Mouse (Mus musculus) urinary bladder, adult 2 months (tissue): ENCODE measurements around the gene Fam114a2. TPM values are rescaled to one million over a fixed set of nuclear protein-coding genes. Genes with fewer than 3 reads are reported as not detected.
A peak's percentile ranks its signal among the peaks of the same experiment; 100 is the strongest.

Source experiments
- DNase-seq: peaks from one replicate; pipeline ENCODE4 v3.0.0; 2022; ENCODE audit warnings: low spot score
- polyA plus RNA-seq: library from polyadenylated mRNA; depleted of rRNA; stranded (reverse); fragments of >200 nt; gene quantifications from 2 replicates; pipeline ENCODE4 v1.2.3, GENCODE M21; 2012

Gene Fam114a2
- polyA plus RNA-seq, 1 experiment = 58.6 TPM

DNA sequence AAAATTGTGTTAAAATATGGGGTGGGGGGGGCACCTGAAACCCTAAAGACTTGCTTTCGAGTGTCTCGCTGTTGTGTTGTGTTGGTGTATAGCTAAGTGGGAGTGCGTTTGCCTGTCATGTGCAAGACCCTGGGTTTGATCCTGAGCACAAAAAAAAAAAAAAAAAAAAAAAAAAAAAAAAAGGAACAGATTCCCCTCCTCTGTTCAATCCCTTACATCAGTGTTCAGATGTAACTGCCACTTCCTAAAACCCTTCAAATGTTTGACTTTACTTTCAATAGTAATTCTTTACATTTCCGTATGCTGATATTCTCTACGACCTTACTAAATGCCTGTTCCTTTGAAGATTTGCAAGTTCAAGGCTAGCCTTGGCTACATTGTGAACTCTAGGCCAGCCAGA is 887 bp upstream of the Fam114a2 start:
- no peak for DNase-seq

DNA sequence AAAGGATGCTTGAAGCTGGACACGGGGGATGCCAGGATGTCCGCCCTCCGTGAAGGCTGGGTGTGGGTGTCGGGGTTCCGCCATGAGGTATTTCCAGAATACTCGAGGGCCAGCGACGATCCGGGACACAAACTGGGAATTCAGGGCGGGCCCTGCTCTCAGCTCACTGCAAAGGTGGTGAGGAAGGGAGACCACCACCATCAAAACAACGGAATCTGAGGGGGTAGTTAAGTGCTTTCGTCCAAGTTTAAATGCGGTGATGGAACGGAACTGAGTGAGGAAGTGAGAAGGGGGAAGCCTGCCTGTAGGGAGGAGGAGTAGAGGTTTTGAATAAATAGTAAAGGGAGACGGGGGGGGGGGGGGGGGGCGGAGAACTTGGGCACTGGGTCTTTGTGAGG is 333 bp upstream of the Fam114a2 start:
- no peak for DNase-seq

GRCm38 (mm10) chr11:57516946-57517441 is 1.4 kb downstream of the Fam114a2 start:
- no peak for DNase-seq

- DNase-seq = no peak
These were observed 3.2 kb downstream of the Fam114a2 start for GRCm38 (mm10) chr11:57515218-57515617.

DNA sequence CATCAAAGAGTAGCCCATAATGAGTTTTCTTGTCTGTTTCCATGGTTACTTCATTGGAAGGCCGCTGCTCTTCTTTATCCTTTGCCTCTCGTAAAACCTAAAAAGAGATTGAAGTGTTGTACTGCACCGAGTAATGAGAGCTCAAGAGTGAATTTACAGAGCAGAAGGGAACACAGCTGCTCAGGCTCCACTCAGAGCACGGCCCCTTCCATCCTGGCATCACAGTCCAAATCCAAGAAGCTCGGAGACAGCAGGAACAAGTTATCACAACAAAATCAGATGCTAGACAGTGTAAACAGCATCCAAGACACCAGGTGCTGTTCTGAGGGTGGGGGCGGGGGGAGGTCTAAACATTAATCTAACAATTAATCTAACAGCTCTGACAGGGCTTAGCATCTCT is 11.5 kb downstream of the Fam114a2 start:
- DNase-seq = no peak

DNA sequence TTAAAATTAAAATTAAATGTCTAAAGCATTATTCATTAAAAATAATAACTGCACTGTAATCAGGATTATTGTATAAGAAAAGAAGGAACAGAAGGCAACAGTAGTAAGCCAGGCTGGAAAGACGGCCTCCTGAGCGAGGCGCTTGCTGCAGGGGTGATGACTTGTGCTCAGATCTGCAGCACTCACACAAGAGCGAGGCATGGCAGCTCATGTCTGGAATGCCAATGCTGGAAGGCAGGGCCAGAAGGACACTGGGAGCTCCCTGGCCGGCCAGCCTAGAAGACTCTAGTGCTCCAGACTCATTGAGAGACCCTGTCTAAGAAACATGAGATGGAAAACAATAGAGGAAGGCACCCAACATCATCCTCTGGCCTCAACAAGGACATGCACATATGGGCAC is 15.3 kb downstream of the Fam114a2 start:
- DNase-seq = no peak

GRCm38 (mm10) chr11:57498215-57498614 is 20.2 kb downstream of the Fam114a2 start:
- DNase-seq = no peak

- no peak for DNase-seq
These were observed 20.7 kb downstream of the Fam114a2 start for GRCm38 (mm10) chr11:57497701-57498100.

DNA sequence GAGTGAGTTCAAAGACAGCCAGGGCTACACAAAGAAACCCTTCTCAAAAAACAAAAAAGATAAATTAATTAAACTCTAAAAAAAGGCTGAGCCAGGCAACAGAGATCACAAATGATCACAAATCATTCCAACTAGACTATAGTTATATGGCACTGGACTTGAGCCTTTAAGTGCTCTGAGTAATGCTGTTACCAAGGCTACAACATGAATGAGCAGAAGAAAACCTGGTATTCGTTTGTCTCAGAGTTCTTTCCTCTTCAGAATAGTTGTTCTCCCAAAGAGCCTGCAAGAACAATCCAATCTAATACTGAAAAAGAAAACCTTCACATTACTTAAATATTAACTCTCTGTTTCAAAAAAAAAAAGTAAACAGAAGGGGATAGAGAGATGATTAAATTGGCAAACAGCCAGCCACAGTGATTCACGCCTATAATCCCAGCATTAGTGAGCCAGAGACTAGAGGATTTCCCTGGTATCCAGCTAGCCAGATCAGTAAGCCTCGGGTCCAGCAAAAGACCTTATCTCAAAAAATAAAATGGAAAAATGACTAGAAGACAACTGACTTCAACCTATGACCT is 21.9 kb downstream of the Fam114a2 start:
- DNase-seq = no peak

DNA sequence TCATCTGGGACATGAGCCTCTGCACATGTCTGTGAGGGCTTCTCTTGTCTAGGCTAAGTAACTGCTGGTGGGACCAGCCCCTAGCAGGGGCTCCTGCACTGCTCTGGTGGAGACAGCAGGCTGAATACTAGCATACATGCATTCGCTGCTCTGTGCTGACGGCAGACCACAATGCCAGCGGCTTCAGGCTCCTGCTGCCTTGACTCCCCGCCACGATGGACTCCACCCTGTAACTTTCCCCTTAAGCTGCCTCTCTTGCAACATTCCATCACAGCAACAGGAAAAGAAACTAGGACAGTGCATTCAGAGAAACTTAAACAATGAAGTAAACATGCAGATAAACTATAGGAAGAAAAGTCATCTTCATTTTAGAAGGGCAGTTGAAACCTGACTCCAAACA is 30.0 kb downstream of the Fam114a2 start:
- DNase-seq = no peak

DNA sequence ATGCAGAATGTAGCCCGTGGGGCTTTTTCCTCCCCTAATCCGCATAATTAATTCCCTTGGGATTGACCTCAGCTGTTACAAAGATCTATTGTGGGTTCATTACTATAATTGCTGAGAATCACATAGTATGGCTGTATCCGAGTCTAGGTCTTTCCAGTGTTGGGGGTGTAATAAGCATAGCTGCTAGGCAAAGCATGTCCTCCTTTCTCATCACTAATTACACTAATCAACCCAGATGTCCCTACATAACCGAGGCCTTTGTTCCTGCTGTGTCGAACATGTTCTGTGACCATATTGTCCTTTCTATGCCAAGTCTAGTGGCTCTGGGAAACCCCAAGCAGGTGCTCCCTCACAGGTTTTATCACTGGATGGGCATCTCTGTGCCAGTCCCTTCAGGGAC is 40.3 kb downstream of the Fam114a2 start:
- DNase-seq = no peak

DNA sequence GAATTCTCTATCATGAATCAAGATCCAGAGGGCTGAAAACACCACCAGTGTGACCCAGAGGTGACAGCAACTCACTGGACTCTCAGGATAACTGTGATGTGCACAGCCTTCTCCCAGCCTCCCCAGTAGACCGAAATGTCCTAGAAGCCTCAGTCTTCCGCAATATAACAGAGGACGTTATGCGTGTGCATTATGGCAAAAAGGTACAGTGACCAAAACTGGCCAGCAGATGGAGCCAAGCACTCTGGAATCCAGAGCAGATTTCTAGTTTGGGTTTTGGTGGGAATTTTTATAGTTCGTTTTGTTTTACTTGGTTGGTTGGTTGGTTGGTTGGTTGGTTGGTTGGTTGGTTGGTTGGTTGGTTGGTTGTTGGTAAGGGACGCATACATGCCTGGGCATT is 43.3 kb downstream of the Fam114a2 start:
- no peak for DNase-seq

DNA sequence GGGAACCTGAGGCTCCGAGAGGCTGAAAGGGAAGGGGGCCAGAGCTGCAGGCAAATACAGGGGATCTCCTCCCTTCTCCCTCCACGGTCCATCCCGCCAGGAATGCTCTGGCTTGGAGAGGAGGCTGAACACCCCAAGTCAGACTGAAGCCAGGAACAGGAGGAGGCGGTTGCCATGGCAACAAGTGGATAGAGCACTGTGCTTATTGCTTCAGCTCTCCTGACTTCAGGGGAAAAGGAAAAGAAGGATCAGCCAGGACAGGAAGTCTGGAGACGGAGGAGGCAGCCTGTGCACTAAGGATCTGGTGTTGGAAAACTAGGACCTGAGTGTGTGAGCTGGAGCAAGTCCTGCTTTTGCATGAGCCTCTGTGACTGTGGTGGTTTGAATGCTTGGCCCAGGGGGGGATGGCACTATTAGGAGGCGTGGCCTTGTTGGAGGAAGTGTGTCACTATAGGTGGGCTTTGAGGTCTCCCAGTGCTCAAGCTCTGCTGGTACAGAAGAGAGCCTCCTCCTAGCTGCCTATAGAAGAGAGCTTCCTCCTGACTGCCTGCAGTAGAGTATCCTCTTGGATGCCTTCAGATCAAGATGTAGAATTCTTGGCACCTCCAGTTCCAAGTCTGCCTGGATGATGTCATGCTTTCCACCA is 44.0 kb downstream of the Fam114a2 start:
- no peak for DNase-seq

DNA sequence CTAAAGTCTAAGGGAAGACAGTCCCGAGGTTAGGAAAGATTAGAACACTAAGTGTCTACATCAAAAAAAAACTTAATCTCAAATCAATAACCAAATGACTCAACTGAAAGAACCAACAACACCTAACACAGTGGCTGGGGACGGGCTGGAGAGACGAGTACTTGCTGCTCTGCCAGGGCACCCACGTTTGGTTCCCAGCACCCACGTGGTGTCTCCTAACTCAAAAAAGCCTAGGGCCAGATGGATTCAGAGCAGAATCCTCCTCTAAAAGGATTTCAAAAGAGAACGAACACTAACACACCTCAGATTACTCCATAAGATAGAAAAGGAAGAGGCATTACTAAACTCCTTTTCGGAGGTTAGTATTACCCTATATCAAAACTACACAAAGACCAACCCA is 47.4 kb downstream of the Fam114a2 start:
- DNase-seq = no peak

DNA sequence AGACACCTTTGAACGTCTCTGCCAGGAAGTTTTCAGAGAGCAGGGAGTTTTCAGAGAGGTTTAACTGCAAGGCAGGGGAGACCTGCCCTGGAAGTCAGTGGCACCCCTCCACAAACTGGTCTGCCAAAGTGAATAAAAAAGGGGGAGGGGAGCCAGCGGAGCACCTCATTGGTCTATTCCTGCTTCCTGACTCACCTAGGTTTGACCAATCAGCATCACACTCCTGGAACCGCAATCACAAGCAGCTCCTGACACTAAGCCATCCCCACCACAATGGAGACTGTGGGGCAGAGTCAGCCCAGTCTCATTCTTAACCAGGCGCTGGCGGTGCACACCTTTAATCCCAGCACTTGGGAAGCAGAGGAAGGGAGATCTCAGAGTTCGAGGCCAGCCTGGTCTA is 48.4 kb downstream of the Fam114a2 start:
- DNase-seq = no peak

- DNase-seq = no peak
These were observed 49.7 kb downstream of the Fam114a2 start for GRCm38 (mm10) chr11:57468706-57469105.

- peak; percentile 51 for DNase-seq
These were observed 51.0 kb downstream of the Fam114a2 start for GRCm38 (mm10) chr11:57467159-57468110.

DNA sequence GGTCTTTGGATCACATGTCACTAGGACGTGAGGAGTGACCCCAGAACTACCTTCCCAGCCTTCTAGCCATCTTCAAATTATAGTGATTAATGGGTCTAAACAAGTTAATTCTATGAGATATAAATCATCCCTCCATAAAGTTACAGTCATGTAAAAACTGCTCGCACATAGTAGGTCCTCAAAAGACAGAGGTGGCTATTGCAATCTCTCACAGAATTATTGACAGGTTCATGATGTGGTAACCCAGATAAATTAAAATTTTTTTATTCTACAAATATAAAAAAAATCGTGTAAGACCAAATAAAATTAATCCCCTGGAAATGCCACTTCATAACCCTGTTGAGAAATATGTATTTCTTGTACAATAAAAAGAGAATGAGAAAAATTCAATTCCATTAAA is 52.6 kb downstream of the Fam114a2 start:
- no peak for DNase-seq

DNA sequence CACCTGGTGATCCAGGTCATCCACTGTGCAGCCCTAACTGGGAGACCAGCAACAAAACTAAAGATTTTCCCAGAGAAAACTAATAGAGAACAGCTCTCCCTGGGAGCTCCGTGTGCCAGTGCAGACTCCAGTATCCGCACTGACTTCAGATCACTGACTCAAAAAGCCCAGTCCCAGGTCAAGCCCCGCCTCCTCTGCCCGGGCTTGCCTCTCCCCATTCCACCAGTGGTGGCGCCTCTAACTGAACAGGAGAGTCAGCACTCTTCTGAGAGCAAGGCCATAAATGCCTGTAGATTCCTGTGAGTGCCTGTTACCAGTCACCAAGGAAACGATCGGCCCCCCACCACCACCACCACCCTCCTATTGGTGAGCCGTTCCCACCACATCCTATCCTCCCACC is 53.4 kb downstream of the Fam114a2 start:
- no peak for DNase-seq

- no peak for DNase-seq
These were observed 58.7 kb downstream of the Fam114a2 start for GRCm38 (mm10) chr11:57459759-57460158.

GRCm38 (mm10) chr11:57454421-57454820 is 64.0 kb downstream of the Fam114a2 start:
- DNase-seq = no peak

DNA sequence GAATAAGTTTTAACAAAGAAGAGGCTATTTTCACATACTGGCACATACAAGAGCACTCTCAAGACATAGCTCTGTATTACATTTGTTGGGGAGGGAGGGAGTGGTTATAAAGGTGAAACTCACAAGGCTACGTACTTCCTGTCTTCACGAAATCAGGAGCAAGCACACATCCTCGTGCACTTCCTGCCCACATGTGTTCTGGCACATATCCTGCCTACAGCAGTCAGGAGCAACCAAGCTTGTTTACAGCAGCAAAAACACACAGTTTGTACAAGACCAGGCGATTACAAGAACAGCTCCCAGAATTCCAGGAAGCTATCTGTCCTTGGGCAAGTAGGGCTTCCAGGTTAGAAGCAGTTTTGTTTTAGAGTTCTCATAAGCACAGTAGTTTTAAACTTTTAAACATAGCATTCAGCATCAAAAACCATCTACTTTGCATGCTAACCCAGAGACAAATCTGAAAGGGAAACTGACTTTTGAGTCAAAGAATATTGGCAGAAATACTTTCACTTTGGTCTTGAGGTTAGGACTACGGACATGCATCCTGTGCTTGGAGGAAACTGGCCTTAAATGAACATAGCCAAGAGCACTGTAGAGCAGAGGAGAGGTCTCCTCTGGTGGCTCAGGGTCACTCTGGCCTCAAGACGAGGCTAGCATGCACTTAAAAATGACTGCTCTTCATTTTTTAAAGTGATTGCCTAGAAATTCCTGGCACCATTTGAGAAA is 73.0 kb downstream of the Fam114a2 start:
- DNase-seq = no peak
